Mouse (Mus musculus) midbrain, postnatal 0 days (tissue): ENCODE measurements around the gene Gm21981. TPM values are rescaled to one million over a fixed set of nuclear protein-coding genes. Genes with fewer than 3 reads are reported as not detected.
A peak's percentile ranks its signal among the peaks of the same experiment; 100 is the strongest.

Experiments
- ATAC-seq: fragments of 200-750 bp; cut with Nextera tagmentation; 2 replicates; pipeline ENCODE4 v1.8.0; 2017; ENCODE audit warnings: moderate number of reproducible peaks, mild to moderate bottlenecking, moderate TSS enrichment, moderate library complexity; ENCODE audit not compliant: low FRiP score
- DNase-seq: peaks from one replicate; pipeline ENCODE4 v3.0.0-alpha.2; 2015; ENCODE audit warnings: low spot score
- H3K27ac ChIP-seq: fragments of 300-500 bp; sonication (generic); 2 replicates; pipeline ENCODE4 v1.5.1; 2014; ENCODE audit warnings: low read depth, mild to moderate bottlenecking, low read length, mixed read lengths
- H3K27me3 ChIP-seq: fragments of 300-500 bp; sonication (generic); 2 replicates; pipeline ENCODE4 v1.6.1; 2014; ENCODE audit warnings: low read length, control low read depth, mixed read lengths; ENCODE audit not compliant: insufficient read depth
- H3K36me3 ChIP-seq: fragments of 300-500 bp; sonication (generic); 2 replicates; pipeline ENCODE4 v1.6.1; 2014; ENCODE audit warnings: low read length, control low read depth, mixed read lengths; ENCODE audit not compliant: insufficient read depth
- H3K4me1 ChIP-seq: fragments of 300-500 bp; sonication (generic); 2 replicates; pipeline ENCODE4 v1.6.1; 2014; ENCODE audit warnings: mild to moderate bottlenecking, control low read depth, antibody characterized with exemption, low read length, mixed read lengths; ENCODE audit not compliant: insufficient read depth
- H3K4me2 ChIP-seq: fragments of 300-500 bp; sonication (generic); 2 replicates; pipeline ENCODE4 v1.6.1; 2014; ENCODE audit warnings: low read depth, mild to moderate bottlenecking, low read length, mixed read lengths; ENCODE audit not compliant: poor library complexity, severe bottlenecking
- H3K4me3 ChIP-seq: fragments of 300-500 bp; sonication (generic); 2 replicates; pipeline ENCODE4 v1.5.1; 2014; ENCODE audit warnings: low read depth, mild to moderate bottlenecking, low read length, moderate library complexity
- H3K9ac ChIP-seq: fragments of 300-500 bp; sonication (generic); replicated peaks from 2 replicates; pipeline ENCODE4 v1.6.1; 2014; ENCODE audit warnings: mild to moderate bottlenecking, low read length, moderate library complexity, mixed read lengths; ENCODE audit not compliant: poor library complexity, severe bottlenecking
- H3K9me3 ChIP-seq: fragments of 300-500 bp; sonication (generic); 2 replicates; pipeline ENCODE4 v1.6.1; 2016; ENCODE audit warnings: low read length, control low read depth
- CTCF ChIP-seq: IDR thresholded peaks from 2 replicates; pipeline ENCODE4 v1.5.1; 2016; ENCODE audit warnings: antibody characterized with exemption, mild to moderate bottlenecking
- WGBS: fragments of 180-500 bp; shearing (Covaris S2); extraction: QIAGEN DNeasy Blood & Tissue Kit; methylation state at CpG from one replicate; pipeline ENCODE4 v1.1.7; 2014; 5-methylcytosine and 5-hydroxymethylcytosine counted together
- polyA plus RNA-seq: library from polyadenylated mRNA; unstranded; fragments of >200 nt; fragmentation: Nextera tagmentation; extraction: Ambion mirVana; gene quantifications from 2 replicates; pipeline ENCODE4 v1.2.1, GENCODE M21; 2015
- total RNA-seq: library from RNA; depleted of rRNA; stranded (reverse); fragments of >200 nt; gene quantifications from 2 replicates; pipeline ENCODE4 v1.2.3, GENCODE M21; 2014

Gm21981 gene
- total and polyA plus RNA-seq, 2 experiments from 2014 or later, result 0.56 to 5.8 TPM

GRCm38 (mm10) chr17:47707961-47708360 is 13.7 kb upstream of the Gm21981 start:
- no peaks in the 10 kb centered on the region for H3K27me3 ChIP-seq
- H3K9ac ChIP-seq, result no peak overlapping the region
- WGBS, result 87% methylated on average over 3 of the region's 3 CpGs
- no peak overlapping the region for H3K4me3 ChIP-seq
- DNase-seq (no peak), ATAC-seq (no peak)
- peaks cover 9% of the 10 kb centered on the region for H3K36me3 ChIP-seq
- H3K4me2 ChIP-seq, result no peak overlapping the region
- no peaks in the 10 kb centered on the region for H3K9me3 ChIP-seq
- H3K4me1 ChIP-seq, result no peaks in the 10 kb centered on the region
- H3K27ac ChIP-seq, result no peak overlapping the region
- no peak for TF ChIP-seq CTCF

DNA sequence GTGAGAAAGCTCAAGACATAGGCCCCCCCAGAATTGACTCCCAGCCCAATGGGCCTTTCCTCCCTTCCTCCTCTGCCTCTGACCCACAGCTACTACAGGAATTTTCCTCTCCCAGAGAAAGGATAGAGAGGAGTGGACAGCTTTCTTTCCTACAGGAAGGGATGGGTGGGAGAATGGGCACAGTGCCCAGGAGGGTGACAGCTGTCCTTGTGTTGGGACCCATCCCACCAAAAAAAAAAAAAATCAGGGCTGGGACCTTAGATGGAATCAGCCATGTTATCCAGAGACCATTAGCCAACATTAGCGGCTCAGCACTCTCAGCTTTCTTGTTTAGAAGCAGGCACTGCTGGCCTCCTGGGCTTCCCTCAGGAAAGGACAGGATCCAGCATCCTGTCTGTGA is 11.9 kb upstream of the Gm21981 start:
- no peak for ATAC-seq
- no peak for TF ChIP-seq CTCF
- Histone ChIP-seq H3K27me3 (no peaks in the 10 kb centered on the region), H3K27ac (no peak overlapping the region), H3K9me3 (no peaks in the 10 kb centered on the region), H3K36me3 (peaks cover 21% of the 10 kb centered on the region), H3K4me1 (peaks cover 8% of the 10 kb centered on the region; the same call in 1 of the 2 replicates), H3K9ac (no peak overlapping the region), H3K4me3 (no peak overlapping the region), H3K4me2 (no peak overlapping the region)
- peak; percentile 30 for DNase-seq
- WGBS, result 89% methylated on average over 1 of the region's 1 CpGs

DNA sequence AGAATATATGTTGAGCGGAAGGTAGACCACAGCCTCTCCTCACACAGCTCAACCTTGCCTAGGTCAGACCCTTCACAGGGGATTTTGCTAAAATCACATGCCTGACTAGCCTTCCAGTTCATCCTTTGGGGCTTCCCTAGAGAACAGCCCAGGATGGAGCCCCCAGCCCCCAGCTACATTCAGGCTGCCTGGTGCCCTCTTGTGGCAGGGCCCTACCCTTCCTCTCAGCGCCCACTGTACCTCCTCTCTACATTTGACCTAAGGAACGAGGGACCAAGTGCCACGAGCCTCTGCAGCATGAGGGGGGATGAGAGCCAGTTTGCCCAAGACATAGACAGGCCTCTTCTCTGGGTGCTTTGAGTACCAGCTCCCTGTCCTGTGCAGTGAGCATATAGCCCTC is 10.4 kb upstream of the Gm21981 start:
- H3K36me3 ChIP-seq, result peaks cover 35% of the 10 kb centered on the region
- no peak for ATAC-seq
- 86% methylated on average over 4 of the region's 4 CpGs for WGBS
- no peak for DNase-seq
- no peaks in the 10 kb centered on the region for H3K9me3 ChIP-seq
- H3K27me3 ChIP-seq, result no peaks in the 10 kb centered on the region
- TF ChIP-seq CTCF, result peak; percentile 27; the same call in 1 of the 2 replicates
- no peak overlapping the region for H3K4me2 ChIP-seq
- no peak overlapping the region for H3K27ac ChIP-seq
- H3K9ac ChIP-seq, result no peak overlapping the region
- H3K4me3 ChIP-seq, result no peak overlapping the region
- H3K4me1 ChIP-seq, result peaks cover 8% of the 10 kb centered on the region; the same call in 1 of the 2 replicates

- Histone ChIP-seq H3K27me3 (no peaks in the 10 kb centered on the region), H3K9ac (no peak overlapping the region), H3K27ac (no peak overlapping the region), H3K36me3 (peaks cover 40% of the 10 kb centered on the region), H3K4me2 (no peak overlapping the region), H3K9me3 (no peaks in the 10 kb centered on the region), H3K4me3 (no peak overlapping the region), H3K4me1 (peaks cover 8% of the 10 kb centered on the region; the same call in 1 of the 2 replicates)
- TF ChIP-seq CTCF, result no peak
- DNase-seq (no peak), ATAC-seq (no peak)
- WGBS, result 43% methylated on average over 20 of the region's 20 CpGs
Observed at GRCm38 (mm10) chr17:47703556-47703955, 9.3 kb upstream of the Gm21981 start.

GRCm38 (mm10) chr17:47702548-47703345 is 8.5 kb upstream of the Gm21981 start:
- DNase-seq (no peak), ATAC-seq (peak; percentile 21; the same call in 1 of the 2 replicates)
- Histone ChIP-seq H3K4me3 (no peak overlapping the region), H3K9me3 (no peaks in the 10 kb centered on the region), H3K9ac (no peak overlapping the region), H3K36me3 (peaks cover 46% of the 10 kb centered on the region), H3K4me2 (no peak overlapping the region), H3K4me1 (peaks cover 8% of the 10 kb centered on the region; the same call in 1 of the 2 replicates), H3K27ac (no peak overlapping the region), H3K27me3 (no peaks in the 10 kb centered on the region)
- WGBS, result 59% methylated on average over 28 of the region's 28 CpGs
- no peak for TF ChIP-seq CTCF

DNA sequence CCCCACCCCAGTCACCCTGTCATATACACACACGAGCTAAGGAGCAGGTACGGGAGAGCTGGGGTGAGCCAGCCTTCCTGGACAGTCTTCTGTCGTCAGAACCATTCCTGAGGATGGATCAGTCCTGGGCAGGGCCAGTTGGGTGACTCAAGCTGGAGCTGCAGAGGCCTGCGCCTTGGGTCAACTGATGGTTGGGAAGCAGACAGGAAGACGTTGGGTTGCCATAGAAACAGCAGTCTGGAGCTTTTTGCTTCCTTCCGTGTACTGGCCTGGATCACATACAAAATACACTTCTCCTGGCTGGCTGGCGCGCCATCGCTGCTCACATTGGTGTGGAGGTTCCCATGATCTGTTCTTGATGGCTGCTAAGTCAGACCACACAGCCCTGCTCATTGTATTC is 7.5 kb upstream of the Gm21981 start:
- H3K4me1 ChIP-seq, result peaks cover 8% of the 10 kb centered on the region; the same call in 1 of the 2 replicates
- TF ChIP-seq CTCF, result no peak
- H3K4me2 ChIP-seq, result no peak overlapping the region
- H3K9ac ChIP-seq, result no peak overlapping the region
- no peaks in the 10 kb centered on the region for H3K27me3 ChIP-seq
- 61% methylated on average over 9 of the region's 9 CpGs for WGBS
- peaks cover 46% of the 10 kb centered on the region for H3K36me3 ChIP-seq
- no peak overlapping the region for H3K4me3 ChIP-seq
- ATAC-seq (peak; percentile 33), DNase-seq (peak; percentile 64)
- peak overlapping the region; percentile 63; the same call in 1 of the 2 replicates for H3K27ac ChIP-seq
- no peaks in the 10 kb centered on the region for H3K9me3 ChIP-seq
